In genomic region chr3:36840650-36841555, GRCm38 (mm10) we compare ENCODE assay signal across 8 mouse cellular contexts. TPM values are rescaled to one million over a fixed set of nuclear protein-coding genes. Genes with fewer than 3 reads are reported as not detected.
DNase-seq lines count a peak whose midpoint lies in the region; ATAC-seq lines count a peak whose summit lies in the region.

No protein-coding gene starts in this region.

- no peaks in the 10 kb centered on the region for H3K27me3 ChIP-seq in forebrain, embryonic 12.5 days
- no peaks in the 10 kb centered on the region for H3K27me3 ChIP-seq in neural tube, embryonic 13.5 days

- H3K4me1 ChIP-seq in forebrain, embryonic 12.5 days = 0 out of 2 replicates have a peak, but pooled peaks cover 2% of the 10 kb centered on the region
- peaks cover 4% of the 10 kb centered on the region for H3K4me1 ChIP-seq in neural tube, embryonic 13.5 days (replicated peaks)

- H3K9ac ChIP-seq in forebrain, embryonic 12.5 days = no peak overlapping the region
- no peak overlapping the region for H3K9ac ChIP-seq in neural tube, embryonic 13.5 days

- H3K4me2 ChIP-seq in forebrain, embryonic 12.5 days = peak overlapping the region; percentile 33
- peak overlapping the region; percentile 27 for H3K4me2 ChIP-seq in neural tube, embryonic 13.5 days

- ATAC-seq in forebrain, embryonic 12.5 days (ENCODE audit: low FRiP score) = peak; percentile 88
- ATAC-seq in neural tube, embryonic 13.5 days (ENCODE audit: low read depth) = peak; percentile 89

- no peak overlapping the region for H3K27ac ChIP-seq in forebrain, embryonic 12.5 days
- H3K27ac ChIP-seq in neural tube, embryonic 13.5 days (replicated peaks) = no peak overlapping the region

- intact Hi-C loops in heart, postnatal 36 days (cut with DNase I) = loop anchor here (5.0 kb wide), 4 partner anchors 51 to 361 kb away; no protein-coding TSS in a partner anchor

- WGBS in forebrain, embryonic 12.5 days = 28% methylated on average over 11 of the region's 12 CpGs
- WGBS in neural tube, embryonic 13.5 days = 20% methylated on average over 12 of the region's 12 CpGs

- H3K9me3 ChIP-seq in forebrain, embryonic 12.5 days = no peaks in the 10 kb centered on the region
- no peaks in the 10 kb centered on the region for H3K9me3 ChIP-seq in neural tube, embryonic 13.5 days

- peak; percentile 81 for DNase-seq in ES-CJ7 (ENCODE audit: low read depth, low spot score)
- DNase-seq in c-Kit-positive CD71-negative TER-119-negative erythroid progenitor cells, embryonic 14.5 days (ENCODE audit: low read depth) = peak; percentile 62
- DNase-seq in heart, postnatal 36 days = peak; percentile 54 to 71
- peak; percentile 59 for DNase-seq in layer of hippocampus, adult 11-12 months (ENCODE audit: low spot score)
- peak; percentile 51 to 53 for DNase-seq in lung, adult 18-20 months
- DNase-seq in testis, postnatal 10 days (ENCODE audit: low spot score) = peak; percentile 65

- no peaks in the 10 kb centered on the region for H3K36me3 ChIP-seq in forebrain, embryonic 12.5 days (replicated peaks)
- H3K36me3 ChIP-seq in neural tube, embryonic 13.5 days = no peaks in the 10 kb centered on the region

- H3K4me3 ChIP-seq in forebrain, embryonic 12.5 days (replicated peaks) = no peak overlapping the region
- no peak overlapping the region for H3K4me3 ChIP-seq in neural tube, embryonic 13.5 days

RNA-seq across cellular contexts. Expression of gene 4932438A13Rik, which starts 22.0 kb away (rescaled TPM):
- 47.8 and 57.0 TPM in 2 replicates for polyA plus RNA-seq in forebrain, embryonic 12.5 days (2016; fragmentation: Nextera tagmentation; extraction: Ambion mirVana)
- total RNA-seq in heart, postnatal 36 days (2021) = 10 to 100 TPM; 52.6 to 52.8 TPM
- polyA plus RNA-seq in neural tube, embryonic 13.5 days (2015; fragmentation: Nextera tagmentation; extraction: Ambion mirVana) = 55.8 and 59.7 TPM in 2 replicates
